Mouse (Mus musculus): ENCODE measurements around the gene Serpinh1. TPM values are rescaled to one million over a fixed set of nuclear protein-coding genes. Genes with fewer than 3 reads are reported as not detected.
"Not testable (repeated sequence)": the region's sequence is repeated elsewhere in the genome, so short reads cannot be mapped to it uniquely, and the experiment has no call there.

The Serpinh1 gene
- polyA plus RNA-seq, 1 experiment = 47.9 TPM

DNA sequence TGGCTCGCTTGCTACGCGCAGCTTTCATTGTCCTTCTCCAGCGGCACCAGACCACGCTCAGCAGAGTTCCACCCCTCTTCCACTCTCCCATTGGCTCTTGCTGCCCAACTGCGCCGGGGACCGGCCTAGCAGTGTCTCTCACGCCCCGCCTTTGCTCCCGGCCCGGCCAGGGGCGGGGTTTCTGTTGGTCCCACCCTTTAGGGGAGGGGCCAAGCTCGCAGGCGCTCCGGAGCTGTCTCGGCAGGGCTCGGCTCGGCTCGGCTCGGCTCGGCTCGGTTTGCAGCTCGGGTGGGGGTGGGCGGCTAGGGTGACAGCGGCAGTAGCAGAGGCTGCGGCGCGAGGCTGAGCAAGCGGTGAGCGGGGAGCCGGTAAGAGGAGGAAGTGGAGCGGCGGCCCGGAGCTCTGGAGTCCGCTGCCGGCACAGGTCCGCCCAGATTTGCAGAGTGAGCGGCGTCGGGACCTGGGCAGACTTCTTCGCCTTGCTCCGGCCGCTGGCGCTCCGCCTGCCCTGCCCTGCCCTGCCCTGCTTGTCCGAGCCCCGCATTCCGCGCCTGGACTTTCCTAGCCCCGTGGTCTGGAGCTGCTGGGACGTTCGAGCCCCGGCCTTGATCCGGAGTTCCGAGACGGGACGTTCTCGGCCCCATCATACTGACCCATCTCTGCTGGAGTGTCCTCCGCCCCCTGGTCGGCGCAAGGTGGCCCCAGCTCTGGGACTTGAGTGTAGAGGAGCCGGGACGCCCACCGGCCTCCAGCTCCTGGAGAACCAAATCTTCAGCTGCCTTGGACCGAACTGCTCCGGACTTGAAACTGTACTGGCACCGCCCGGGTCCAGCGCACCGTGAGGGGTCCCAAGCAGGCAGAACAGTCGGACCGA, 28.4 kb upstream of the Serpinh1 start, which contains the start of gene Gdpd5:
Gdpd5 (plus strand) TSS at position 201 of the 874 bp plus-strand sequence.
- H3K27ac ChIP-seq (ENCODE audit: control insufficient read depth, insufficient read depth, low read depth, low read length, poor library complexity) = peak within 1 kb of the TSS; percentile 59
- TF ChIP-seq CTCF (IDR thresholded peaks at IDR 0.05; ENCODE audit: control insufficient read depth, insufficient read depth, low read length) (no peak), POLR2A (IDR thresholded peaks at IDR 0.05; ENCODE audit: borderline replicate concordance, control insufficient read depth, low read depth, low read length) (peak; percentile 32; the same call in 1 of the 2 replicates)
- H3K4me1 ChIP-seq (ENCODE audit: control insufficient read depth, insufficient read depth, low read length) = no peaks in the 10 kb centered on the region; the same call in 1 of the 2 replicates
- H3K4me3 ChIP-seq (replicated peaks; ENCODE audit: control insufficient read depth, low read depth, low read length) = peak within 1 kb of the TSS; percentile 72
- under 1% methylated on average over 73 of the region's 73 CpGs for WGBS

- Histone ChIP-seq H3K4me3 (replicated peaks; ENCODE audit: control insufficient read depth, low read depth, low read length) (peak overlapping the region; percentile 72), H3K4me1 (ENCODE audit: control insufficient read depth, insufficient read depth, low read length) (no peaks in the 10 kb centered on the region; the same call in 1 of the 2 replicates), H3K27ac (ENCODE audit: control insufficient read depth, insufficient read depth, low read depth, low read length, poor library complexity) (peak overlapping the region; percentile 59)
- 2% methylated on average over 24 of the region's 24 CpGs for WGBS
- TF ChIP-seq POLR2A (IDR thresholded peaks at IDR 0.05; ENCODE audit: borderline replicate concordance, control insufficient read depth, low read depth, low read length) = no peak
These were observed 27.6 kb upstream of the Serpinh1 start for GRCm38 (mm10) chr7:99380491-99381213.

DNA sequence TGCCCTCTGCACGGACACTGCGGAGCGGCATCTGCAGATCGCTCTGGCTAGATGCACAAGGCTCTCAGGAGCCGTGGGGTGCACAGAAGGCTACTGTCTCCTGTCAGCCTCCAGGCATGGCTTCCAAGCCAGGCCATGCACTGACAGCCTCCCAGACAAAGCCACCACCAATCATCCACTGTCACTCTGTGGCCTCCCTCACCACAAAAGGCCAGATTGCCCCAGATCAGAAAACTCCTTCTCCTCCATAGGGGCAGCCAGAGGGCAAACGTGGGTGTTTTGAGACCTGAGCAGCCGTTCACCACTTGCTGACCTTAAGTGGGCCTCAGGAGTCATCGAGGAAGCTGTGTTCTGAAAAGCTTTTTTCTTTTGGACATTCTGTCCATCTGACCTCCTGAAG, 25.8 kb upstream of the Serpinh1 start:
- no peak overlapping the region for H3K27ac ChIP-seq (ENCODE audit: control insufficient read depth, insufficient read depth, low read depth, low read length, poor library complexity)
- no peaks in the 10 kb centered on the region; the same call in 1 of the 2 replicates for H3K4me1 ChIP-seq (ENCODE audit: control insufficient read depth, insufficient read depth, low read length)
- WGBS = 83% methylated on average over 8 of the region's 8 CpGs
- no peak for TF ChIP-seq POLR2A (IDR thresholded peaks at IDR 0.05; ENCODE audit: borderline replicate concordance, control insufficient read depth, low read depth, low read length)
- TF ChIP-seq CTCF (IDR thresholded peaks at IDR 0.05; ENCODE audit: control insufficient read depth, insufficient read depth, low read length) = no peak
- no peak overlapping the region for H3K4me3 ChIP-seq (replicated peaks; ENCODE audit: control insufficient read depth, low read depth, low read length)

- TF ChIP-seq POLR2A (IDR thresholded peaks at IDR 0.05; ENCODE audit: borderline replicate concordance, control insufficient read depth, low read depth, low read length) (no peak), CTCF (IDR thresholded peaks at IDR 0.05; ENCODE audit: control insufficient read depth, insufficient read depth, low read length) (peak; percentile 76)
- 5% methylated on average over 4 of the region's 4 CpGs for WGBS
- Histone ChIP-seq H3K4me3 (replicated peaks; ENCODE audit: control insufficient read depth, low read depth, low read length) (no peak overlapping the region), H3K4me1 (ENCODE audit: control insufficient read depth, insufficient read depth, low read length) (no peaks in the 10 kb centered on the region; the same call in 1 of the 2 replicates), H3K27ac (ENCODE audit: control insufficient read depth, insufficient read depth, low read depth, low read length, poor library complexity) (no peak overlapping the region)
These were observed 22.4 kb upstream of the Serpinh1 start for GRCm38 (mm10) chr7:99375455-99375854.

GRCm38 (mm10) chr7:99374325-99374724, 21.3 kb upstream of the Serpinh1 start:
- not testable (repeated sequence) for H3K4me1 ChIP-seq (ENCODE audit: control insufficient read depth, insufficient read depth, low read length); H3K4me3 ChIP-seq (replicated peaks; ENCODE audit: control insufficient read depth, low read depth, low read length); H3K27ac ChIP-seq (ENCODE audit: control insufficient read depth, insufficient read depth, low read depth, low read length, poor library complexity)
- 68% methylated on average over 3 of the region's 3 CpGs for WGBS

- no peak overlapping the region for H3K4me3 ChIP-seq (replicated peaks; ENCODE audit: control insufficient read depth, low read depth, low read length)
- no peaks in the 10 kb centered on the region for H3K4me1 ChIP-seq (ENCODE audit: control insufficient read depth, insufficient read depth, low read length)
- TF ChIP-seq POLR2A (IDR thresholded peaks at IDR 0.05; ENCODE audit: borderline replicate concordance, control insufficient read depth, low read depth, low read length) (no peak), CTCF (IDR thresholded peaks at IDR 0.05; ENCODE audit: control insufficient read depth, insufficient read depth, low read length) (no peak)
- 80% methylated on average over 6 of the region's 6 CpGs for WGBS
- no peak overlapping the region for H3K27ac ChIP-seq (ENCODE audit: control insufficient read depth, insufficient read depth, low read depth, low read length, poor library complexity)
These were observed 13.7 kb upstream of the Serpinh1 start for GRCm38 (mm10) chr7:99366716-99367115.

- under 1% methylated on average over 5 of the region's 5 CpGs for whole genome bisulfite sequencing
- TF ChIP-seq POLR2A (IDR thresholded peaks at IDR 0.05; ENCODE audit: borderline replicate concordance, control insufficient read depth, low read depth, low read length) = no peak
- peak; percentile 82 for TF ChIP-seq CTCF (IDR thresholded peaks at IDR 0.05; ENCODE audit: control insufficient read depth, insufficient read depth, low read length)
- Histone ChIP-seq H3K4me1 (ENCODE audit: control insufficient read depth, insufficient read depth, low read length) (no peaks in the 10 kb centered on the region), H3K27ac (ENCODE audit: control insufficient read depth, insufficient read depth, low read depth, low read length, poor library complexity) (no peak overlapping the region), H3K4me3 (replicated peaks; ENCODE audit: control insufficient read depth, low read depth, low read length) (no peak overlapping the region)
These were observed 12.0 kb upstream of the Serpinh1 start for GRCm38 (mm10) chr7:99365069-99365468.

- no peak overlapping the region for H3K27ac ChIP-seq (ENCODE audit: control insufficient read depth, insufficient read depth, low read depth, low read length, poor library complexity)
- TF ChIP-seq POLR2A (IDR thresholded peaks at IDR 0.05; ENCODE audit: borderline replicate concordance, control insufficient read depth, low read depth, low read length) (no peak), CTCF (IDR thresholded peaks at IDR 0.05; ENCODE audit: control insufficient read depth, insufficient read depth, low read length) (no peak)
- H3K4me1 ChIP-seq (ENCODE audit: control insufficient read depth, insufficient read depth, low read length) = no peaks in the 10 kb centered on the region; the same call in 1 of the 2 replicates
- 64% methylated on average over 2 of the region's 2 CpGs for WGBS
- no peak overlapping the region for H3K4me3 ChIP-seq (replicated peaks; ENCODE audit: control insufficient read depth, low read depth, low read length)
These were observed 9.1 kb upstream of the Serpinh1 start for GRCm38 (mm10) chr7:99362137-99362536.
